Mouse (Mus musculus) A20 (cell line): ENCODE results near the gene Alk.

Experiments
- DNase-seq: peaks from one replicate; pipeline ENCODE4 v3.0.0-alpha.2; 2011; ENCODE audit warnings: low read depth, low spot score

The Alk gene

DNA sequence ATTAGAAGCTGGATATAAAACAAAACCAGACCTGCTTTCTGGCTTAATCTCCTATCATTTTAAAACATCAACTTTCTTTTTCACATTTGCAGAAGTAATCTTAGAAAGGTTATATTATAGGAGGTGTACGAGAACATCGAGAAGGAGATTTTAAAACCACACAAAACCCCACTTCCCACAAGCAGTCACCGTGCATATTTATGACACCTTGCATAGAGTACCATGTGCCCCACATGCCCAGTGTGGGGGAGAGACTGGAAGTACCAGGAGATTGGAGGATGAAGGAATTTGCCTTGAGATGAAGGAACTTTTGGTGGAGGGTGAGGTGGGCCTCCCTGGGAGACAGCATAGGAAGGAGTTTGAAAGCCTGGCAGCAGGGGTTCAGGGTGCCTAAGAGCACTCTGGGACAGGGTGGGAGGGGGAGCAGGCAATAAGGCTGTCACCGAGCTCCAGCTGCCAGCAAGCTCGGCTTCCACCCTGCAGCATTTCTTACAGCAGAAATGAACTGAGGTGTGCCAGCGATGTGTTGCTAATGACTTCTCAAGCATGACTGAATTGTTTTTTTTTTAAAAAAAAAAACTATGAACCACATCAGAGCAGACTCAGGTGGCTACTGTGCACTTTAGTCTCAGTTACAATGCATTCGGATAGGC is 459.4 kb downstream of the Alk start:
- no peak for DNase-seq

DNA sequence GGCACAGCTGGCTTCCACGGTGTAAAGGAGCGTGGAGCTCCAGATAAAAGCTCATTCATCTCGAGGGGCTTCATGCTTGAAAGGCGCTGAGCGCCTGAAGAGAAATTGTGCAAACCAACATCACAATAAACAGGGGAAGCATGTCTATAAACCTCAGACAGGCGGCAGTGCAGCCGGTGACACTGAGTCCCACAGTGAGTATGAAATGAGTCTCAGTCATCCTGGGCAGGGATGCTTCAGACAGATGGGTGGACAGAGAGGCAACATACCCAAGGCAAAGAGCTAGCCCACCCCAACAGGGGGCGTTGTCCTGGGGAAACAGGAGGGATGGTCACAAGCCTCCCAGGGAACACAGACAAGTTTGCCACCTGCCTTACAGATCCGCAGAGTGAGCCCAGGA is 460.0 kb downstream of the Alk start:
- no peak for DNase-seq

DNA sequence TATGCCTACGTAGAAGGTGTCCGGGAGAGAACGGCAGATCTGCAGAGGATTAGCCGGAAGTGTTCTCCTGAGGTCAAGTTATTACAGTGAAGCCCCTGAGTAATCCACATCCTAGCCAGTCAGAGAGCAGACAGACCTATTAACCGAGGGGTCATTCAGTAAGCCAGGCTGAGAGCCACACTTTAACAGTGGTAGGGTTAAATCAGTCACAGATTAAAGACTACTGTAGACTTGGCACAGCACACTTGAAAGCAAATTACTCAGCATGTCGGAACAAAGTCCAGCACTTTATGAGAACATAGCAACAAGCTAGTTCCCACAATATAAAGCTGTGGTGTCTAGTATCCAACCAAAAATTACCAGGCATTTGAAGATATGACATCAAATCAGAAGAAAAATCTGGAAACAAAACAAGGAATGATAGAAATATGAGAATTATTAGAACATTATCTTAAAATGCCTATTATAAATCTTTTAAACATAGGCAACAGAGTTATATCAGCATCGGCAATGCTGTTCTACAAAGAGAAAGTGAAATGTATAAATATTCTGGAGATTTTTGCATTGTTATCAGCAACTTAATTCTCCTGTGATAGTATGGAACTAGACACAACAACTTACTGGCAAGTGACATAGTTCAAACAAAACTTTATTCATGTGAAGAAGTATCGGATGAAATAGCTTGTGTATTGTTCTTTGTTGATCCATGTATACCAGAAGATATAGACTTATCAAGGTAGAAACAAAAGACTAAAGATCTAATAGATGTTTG is 472.1 kb downstream of the Alk start:
- DNase-seq, result no peak

DNA sequence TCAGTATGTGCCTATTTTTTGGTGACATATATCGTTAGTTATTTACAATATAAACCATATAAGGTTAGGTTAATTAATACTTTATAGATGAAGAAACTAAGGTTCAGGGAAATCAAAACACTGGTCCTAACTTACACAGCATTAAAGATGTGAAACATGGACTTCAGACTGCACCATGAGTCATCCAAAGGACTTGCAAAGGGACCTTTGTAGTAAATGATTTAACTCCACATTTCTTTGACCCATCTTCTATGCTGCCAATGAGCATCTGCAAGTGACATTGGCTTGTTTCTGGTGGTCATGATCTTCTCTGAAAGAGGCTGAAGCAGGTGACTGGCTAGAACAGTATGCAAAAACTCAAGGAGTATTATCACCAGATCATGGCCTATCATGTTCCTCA is 482.8 kb downstream of the Alk start:
- no peak for DNase-seq

DNA sequence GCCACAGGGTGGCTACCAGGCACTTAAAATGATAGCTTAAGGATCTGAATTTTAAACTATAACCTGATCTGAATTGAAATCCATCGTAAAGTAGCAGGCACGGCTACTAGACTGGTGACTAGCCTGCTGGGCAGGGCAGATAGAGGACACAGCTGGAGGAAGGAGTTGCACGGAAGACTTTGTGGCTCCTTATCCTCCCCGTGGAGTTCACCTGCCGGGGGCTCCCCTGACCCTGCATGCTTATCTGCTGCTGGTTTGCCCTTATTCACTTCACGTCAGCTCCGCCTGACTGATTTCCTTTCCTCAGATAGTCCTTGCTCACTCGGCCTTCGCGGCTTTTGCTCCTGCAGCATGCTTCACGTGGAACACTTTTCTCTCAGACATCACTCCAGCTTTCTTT is 484.1 kb downstream of the Alk start:
- DNase-seq, result no peak

DNA sequence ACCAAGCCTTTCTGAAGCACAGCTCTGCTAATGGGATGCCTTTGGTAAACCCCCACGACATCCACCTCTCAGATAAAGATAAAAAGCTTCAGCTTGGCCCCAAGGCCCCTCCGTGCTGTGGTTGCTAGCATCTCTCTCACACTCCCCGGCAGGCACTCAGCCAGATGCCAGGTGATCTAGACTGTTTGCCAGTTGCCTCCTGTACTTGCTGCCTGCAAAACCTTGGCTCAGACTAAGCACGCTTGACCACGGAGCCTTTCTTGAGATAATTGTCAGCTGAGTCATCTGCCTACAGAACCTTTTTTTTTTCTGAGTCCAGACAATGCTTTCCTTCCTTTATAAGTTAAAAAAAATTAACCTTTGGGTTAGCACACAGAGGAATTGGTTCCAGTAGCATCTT is 486.1 kb downstream of the Alk start:
- DNase-seq, result no peak

DNA sequence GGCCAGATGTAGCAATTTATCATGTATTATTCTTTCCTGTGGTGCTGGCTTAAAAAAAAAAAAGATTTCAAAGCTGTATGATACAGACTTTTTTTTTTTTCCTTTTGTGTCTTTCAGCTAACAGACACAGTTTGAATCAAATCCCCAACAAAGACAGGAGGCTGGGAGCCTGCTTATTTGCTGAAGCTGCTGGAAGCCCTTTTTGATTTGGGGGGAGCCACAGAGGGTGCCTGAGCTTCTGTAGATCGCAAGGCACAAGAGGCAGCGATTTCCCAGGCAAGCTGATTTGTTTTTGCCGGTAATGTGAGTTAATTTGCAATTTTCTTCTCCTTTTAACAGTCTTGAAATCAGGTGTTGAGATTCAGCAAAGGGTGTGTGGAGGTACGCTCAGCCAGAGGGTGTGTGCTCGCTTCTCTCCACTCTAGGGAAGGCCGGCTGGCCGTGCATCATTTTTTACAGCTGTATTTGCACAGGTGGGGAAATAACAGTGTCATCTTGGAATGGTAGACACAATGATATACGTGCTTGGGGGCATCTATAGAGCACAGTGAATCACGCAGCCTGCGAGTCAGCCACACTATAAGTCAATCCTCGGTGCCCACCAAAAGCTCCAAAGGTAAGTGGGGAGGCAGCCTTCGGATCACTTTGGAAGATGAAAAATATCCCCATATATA is 489.0 kb downstream of the Alk start:
- no peak for DNase-seq

DNA sequence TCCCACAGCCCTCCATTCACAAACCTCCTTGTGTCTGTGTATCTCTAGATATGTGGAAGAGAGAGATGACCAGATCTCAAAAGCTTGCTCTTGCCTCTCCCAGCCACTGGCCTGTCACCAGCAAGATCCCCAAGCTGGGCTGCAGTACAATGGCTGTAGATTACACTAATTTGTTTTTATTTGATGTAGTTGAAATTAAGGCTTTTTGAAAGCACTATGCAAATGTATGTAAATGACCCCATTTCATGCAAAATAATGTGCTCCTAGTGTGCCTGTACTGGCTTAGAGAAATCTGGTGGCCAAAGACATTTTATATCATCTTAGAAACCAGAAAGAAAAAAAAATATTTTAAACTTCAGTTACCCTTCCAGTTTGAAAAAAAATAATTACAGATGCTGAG is 492.4 kb downstream of the Alk start:
- no peak for DNase-seq

DNA sequence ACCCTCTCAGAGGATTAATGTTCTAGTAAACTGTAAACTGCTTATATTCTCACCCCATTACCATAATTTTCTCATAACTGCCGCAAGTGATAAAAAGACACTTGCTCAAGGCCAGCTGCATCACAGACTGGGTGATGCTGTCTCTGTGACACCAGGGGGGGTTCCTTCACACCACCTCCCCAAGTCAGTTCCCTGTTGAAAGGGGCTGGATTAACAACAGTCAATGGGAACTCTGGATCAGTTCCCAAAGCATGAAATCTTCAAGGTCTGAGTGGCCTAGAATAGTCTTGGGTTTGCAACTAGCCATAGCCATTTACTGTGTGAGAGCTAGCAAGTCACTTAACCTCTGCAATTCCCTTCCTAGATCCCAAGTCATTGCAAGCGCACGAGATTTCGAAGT is 492.9 kb downstream of the Alk start:
- no peak for DNase-seq

DNA sequence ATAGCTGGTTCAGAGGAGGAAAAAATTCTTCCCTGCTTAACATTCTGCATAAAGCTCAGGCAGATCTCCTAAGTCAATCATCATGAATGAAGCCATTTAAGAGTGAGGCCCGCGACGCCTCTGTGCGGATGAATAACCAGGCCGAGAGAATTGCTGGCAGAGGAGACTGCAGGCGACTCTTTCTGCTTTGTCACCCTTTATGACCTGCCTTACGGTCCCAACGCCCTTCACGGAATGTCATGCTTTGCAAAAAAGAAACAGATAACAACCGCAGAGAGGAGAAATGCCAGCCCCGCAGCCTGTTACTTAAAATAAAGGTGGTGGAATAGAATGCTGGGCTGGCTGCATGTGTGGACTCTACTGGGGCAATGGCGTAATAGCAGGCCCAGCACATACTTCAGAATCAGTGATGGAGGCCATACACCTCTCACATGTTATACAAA is 517.1 kb downstream of the Alk start:
- DNase-seq, result no peak

DNA sequence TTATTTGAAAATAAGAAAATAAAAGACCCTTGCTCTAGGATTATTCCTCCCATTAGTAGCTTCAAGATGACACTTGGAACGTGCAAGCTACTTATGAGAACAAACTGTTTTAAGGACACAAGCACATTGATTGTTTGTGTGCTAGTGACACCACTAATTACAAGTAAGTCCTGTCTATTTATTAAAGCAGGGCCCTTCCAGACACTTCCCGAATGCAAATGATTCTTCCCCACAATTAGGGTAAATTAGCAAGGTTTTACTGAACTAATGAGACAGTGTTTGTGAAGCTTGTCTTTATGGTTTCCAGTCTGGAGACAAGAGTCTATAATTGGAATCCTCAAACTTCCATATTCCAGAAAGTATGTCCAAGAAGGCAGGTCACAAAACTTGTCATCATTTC is 523.0 kb downstream of the Alk start:
- DNase-seq, result no peak

DNA sequence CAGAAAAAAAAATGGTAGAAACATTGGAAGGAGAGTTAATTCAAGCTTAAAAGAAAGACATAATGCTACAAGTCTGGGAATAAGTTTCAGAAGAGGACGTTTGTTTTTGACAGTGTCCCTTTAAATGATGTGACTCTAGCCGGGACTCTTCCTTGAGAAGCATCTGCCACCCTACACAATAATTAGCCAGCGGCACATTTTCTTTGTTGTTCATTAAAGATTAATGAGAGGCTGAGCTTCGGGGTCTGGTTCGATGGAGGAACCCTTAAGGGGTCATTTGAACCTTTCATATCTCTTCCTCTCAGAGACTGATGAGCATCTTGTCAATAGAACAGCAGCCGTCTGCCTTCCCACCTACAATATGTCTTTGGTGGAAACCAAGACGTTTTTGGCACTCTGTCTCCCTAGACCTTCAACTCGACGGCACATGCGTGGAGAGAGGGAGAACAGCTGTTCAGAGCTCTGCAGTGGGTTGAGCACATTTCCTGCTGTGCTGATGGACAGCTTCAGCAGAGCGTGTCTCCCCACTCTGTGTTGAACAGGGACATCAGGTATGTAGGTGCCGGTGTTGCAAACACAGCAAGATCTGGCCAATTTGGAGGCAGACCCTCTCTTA is 528.0 kb downstream of the Alk start:
- DNase-seq, result no peak

DNA sequence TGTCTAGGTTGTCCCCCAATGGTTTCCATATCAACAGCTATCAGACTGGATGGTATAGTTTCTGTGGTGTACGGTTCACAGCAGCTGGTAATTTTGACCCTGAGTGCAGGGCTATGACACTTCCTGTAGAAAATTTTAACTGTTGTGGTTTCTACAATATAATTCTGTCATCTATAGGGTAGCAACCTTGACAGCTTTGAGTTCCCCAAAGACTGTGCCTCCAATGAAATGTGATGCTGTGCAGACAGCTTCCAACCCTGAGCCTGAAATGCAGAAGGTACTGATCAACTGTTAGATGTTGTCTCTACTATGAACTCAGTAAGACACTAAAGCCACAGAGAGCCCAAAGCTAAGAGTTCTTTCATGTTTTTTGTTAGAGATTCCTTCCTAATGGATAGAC is 532.6 kb downstream of the Alk start:
- no peak for DNase-seq

DNA sequence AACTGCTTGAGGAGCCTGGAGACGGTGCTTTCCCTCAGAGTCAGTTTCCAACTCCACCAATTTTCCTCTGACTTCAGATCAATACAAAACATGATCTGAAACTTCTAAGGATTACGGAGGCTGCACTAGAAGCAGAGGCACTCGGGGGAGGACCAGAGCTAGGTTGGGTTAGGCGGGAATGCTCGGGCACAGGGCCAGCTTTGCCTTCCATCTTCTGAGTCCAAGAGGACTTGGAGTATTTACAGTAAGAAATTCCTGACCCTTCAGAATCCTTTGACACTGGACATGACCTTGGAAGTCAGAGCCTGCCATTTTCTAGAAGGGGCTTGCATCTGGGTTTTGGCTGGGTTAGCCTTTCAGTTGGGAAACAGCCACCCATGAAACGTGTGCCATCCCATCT is 536.3 kb downstream of the Alk start:
- DNase-seq, result no peak

DNA sequence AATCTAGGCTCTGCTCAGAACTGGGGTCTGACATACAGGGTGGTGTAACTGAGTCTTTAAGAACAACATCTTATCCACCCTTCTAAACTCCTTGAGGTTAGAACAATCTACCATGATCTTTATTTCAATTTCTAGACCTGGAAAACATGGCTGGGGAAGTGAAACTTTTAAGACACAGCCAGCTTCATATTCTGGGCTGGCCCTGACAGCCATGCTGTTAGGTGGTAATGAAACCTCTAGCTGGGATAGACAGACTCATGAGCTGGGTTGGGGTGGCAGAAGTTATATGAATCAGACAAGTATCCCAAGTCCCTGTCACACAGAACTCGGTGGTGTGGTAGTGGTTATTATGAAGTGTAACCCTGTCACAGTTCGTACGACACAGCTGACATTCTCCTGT is 541.4 kb downstream of the Alk start:
- DNase-seq, result no peak

DNA sequence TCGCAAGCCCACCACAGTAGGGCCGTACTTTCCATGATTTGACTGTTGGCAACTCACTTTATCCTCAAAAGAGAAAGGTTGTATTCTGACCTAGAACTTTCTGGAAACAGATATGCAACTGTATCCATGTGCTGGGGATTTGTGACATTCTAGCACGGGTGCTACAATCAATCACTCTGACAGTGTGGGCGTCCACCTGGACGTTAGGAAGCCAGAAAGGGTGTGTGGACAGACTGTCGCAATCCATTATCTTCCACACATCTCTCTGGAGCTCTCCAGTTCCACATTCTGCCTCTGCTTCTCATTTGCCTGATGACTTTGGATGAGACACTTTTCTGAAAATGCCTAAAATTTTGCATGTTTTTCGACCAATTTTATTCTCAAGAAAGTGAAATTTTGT is 545.1 kb downstream of the Alk start:
- no peak for DNase-seq

DNA sequence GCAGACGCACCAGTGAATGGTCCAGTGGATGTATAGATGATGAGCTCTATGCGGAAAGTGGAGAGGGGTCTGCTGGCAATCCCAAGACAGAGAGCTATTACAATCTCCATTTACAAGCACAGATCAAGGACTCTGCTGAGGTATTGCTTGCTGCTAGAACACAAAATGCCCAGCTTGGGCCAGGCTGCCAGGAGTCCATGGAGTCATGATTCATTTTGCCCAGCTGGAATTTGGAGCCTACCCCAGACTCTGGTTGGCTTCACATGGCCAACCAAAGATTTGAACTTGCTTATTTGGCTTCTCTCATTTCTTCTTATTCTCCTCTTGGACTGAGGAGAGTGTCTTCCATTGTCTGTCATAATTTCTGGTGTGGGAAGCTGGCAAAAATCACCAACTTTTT is 558.8 kb downstream of the Alk start:
- no peak for DNase-seq

DNA sequence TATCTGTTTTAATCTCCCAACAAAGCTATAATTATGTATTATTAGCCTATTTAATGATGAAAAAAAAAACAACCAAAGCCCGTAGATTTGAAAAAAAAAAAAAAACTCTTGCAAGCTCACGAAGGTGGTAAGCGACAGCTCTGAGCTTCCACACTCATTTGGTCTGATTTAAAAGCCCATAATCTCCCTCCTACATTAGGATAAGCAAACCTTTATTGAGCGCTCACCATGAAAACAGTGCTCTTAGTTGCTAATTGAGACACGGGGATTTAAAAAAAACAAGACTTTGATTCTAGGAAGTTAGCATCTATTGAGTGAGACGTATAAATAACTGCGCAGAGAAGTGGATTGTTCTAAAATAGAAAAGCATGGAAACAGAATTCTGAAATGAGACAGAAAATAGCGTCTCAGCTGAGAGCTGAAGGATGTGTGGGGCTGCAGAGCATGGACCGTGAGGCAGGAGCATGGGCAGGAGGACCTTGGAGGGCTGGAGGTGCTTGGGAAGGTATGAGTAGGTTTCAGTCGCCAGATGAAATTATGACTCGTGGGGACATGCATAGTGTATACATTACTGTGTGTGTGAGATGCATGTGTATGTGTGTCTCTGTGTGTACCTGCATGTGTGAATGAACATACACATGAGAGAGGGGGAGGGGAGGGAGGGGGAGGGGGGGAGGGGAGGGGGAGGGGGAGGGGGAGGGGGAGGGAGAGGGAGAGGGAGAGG is 560.6 kb downstream of the Alk start:
- DNase-seq, result no peak

DNA sequence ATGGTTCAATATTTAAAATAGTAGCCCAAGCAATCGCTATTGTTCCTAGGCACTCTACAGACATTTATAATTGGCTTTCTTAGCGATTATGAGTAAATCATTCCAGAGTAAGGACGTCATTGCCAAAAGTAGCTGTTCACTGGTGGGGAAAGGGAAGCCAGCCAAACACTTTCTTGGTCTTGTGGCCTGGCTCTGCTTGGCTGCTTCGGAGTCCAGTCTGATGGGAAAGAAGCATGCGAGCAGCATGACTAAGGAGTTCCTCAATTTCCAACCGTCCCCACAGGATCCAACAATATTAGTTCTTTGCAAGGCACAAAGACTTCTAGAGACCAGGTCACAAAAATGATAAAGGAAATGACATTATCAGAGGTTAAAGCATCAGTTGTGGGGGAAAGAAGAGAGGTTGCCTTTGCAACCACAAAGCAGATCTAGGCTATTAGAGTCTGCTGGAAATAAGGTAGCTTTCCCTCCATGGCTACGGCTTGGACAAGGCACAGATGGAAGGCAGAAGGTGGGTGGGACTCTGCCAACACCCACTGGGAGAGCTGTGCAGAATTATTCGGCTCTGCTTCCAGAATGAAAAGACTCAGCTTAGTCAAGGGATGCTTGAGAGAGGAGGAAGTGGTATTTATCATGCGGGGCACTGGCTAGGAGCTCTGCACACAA is 561.3 kb downstream of the Alk start:
- DNase-seq, result no peak

DNA sequence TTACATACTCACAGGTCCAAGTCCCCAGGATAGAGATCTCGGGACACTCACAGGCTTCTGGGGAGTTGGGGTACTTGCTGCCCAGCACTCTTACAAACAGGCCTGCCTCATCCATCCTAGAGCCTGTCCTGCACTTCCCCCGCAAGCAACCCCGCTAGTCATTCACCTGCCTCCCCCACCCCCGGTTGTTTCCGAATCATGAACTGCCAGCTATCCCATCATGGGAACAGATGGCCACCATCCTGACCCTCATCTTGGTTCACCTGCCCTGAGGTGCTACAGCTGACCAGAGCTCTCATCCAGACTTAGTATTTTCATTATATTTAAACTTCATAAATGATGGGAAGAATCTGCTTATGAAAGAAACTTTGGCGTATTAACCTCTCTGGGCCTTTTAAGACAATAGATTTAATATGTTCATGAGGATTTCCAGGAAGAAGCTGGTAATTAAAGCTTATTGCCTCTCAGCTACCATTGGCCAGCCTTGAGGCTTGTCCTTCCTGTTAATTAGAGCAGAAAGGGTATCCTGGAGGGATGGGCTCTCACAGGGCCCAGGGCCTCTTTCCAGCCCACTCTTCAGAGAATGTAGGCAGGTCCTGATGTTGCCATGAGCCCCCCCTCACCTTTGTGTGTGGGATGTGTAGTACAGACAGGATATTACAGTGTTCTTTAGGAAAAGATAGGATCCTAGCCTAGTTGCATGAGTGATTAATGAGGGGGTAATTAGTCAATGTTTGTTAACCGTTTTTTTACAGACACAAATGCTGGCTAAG is 565.1 kb downstream of the Alk start:
- DNase-seq, result no peak

DNA sequence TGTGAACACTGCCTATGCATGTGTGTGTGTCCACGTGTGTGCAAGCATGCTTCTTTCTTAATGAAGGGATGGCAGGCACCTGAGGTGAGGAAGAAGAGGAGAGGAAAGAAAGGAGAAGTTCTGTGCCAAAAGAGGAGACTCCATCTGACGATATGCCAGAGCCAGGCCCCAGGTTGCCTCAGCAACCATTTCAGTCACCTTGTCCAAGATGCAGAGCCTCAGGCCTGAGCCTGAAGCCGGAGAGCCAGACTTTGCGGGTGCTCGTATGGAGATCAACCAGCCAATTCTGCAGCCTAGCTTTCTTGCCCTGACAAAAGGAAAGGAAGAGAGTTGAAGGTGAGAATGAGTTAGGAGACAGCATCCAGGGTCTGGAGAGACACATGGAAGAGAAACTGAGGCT is 566.1 kb downstream of the Alk start:
- no peak for DNase-seq
